Mouse (Mus musculus) forebrain, embryonic 12.5 days (tissue): ENCODE results near the gene Stard10. TPM values are rescaled to one million over a fixed set of nuclear protein-coding genes. Genes with fewer than 3 reads are reported as not detected.

ENCODE experiments used
- ATAC-seq: fragments of 200-750 bp; cut with Nextera tagmentation; 2 replicates; pipeline ENCODE4 v1.8.0; 2017; ENCODE audit warnings: moderate TSS enrichment; ENCODE audit not compliant: low FRiP score
- H3K27ac ChIP-seq: fragments of 300-500 bp; sonication (generic); 2 replicates; pipeline ENCODE4 v1.5.1; 2016; ENCODE audit warnings: mild to moderate bottlenecking
- H3K27me3 ChIP-seq: fragments of 300-500 bp; sonication (generic); 2 replicates; pipeline ENCODE4 v1.6.1; 2016; ENCODE audit warnings: mild to moderate bottlenecking
- H3K36me3 ChIP-seq: fragments of 300-500 bp; sonication (generic); replicated peaks from 2 replicates; pipeline ENCODE4 v1.6.1; 2016; ENCODE audit warnings: mild to moderate bottlenecking
- H3K4me1 ChIP-seq: fragments of 300-500 bp; sonication (generic); 2 replicates; pipeline ENCODE4 v1.6.1; 2016
- H3K4me2 ChIP-seq: fragments of 300-500 bp; sonication (generic); 2 replicates; pipeline ENCODE4 v1.6.1; 2016; ENCODE audit warnings: mild to moderate bottlenecking, moderate library complexity
- H3K4me3 ChIP-seq: fragments of 300-500 bp; sonication (generic); replicated peaks from 2 replicates; pipeline ENCODE4 v1.5.1; 2016; ENCODE audit warnings: mild to moderate bottlenecking
- H3K9ac ChIP-seq: fragments of 300-500 bp; sonication (generic); 2 replicates; pipeline ENCODE4 v1.6.1; 2016; ENCODE audit warnings: mild to moderate bottlenecking
- H3K9me3 ChIP-seq: fragments of 300-500 bp; sonication (generic); 2 replicates; pipeline ENCODE4 v1.6.1; 2016
- WGBS: fragments of 180-500 bp; shearing (Covaris S2); methylation state at CpG from one replicate; pipeline ENCODE4 v1.1.7; 2016; 5-methylcytosine and 5-hydroxymethylcytosine counted together
- polyA plus RNA-seq: library from polyadenylated mRNA; unstranded; fragments of >200 nt; fragmentation: Nextera tagmentation; extraction: Ambion mirVana; gene quantifications from 2 replicates; pipeline ENCODE4 v1.2.1, GENCODE M21; 2016

The Stard10 gene
- polyA plus RNA-seq, 1 experiment from 2014 or later = 6.2 TPM

GRCm38 (mm10) chr7:101309985-101310326, 6.9 kb upstream of the Stard10 start:
- H3K27ac ChIP-seq = no peak overlapping the region
- no peaks in the 10 kb centered on the region for H3K9me3 ChIP-seq
- no peaks in the 10 kb centered on the region for H3K4me1 ChIP-seq
- peak overlapping the region; percentile 59 for H3K4me2 ChIP-seq
- no peaks in the 10 kb centered on the region for H3K36me3 ChIP-seq
- H3K9ac ChIP-seq = peak overlapping the region; percentile 64; the same call in 1 of the 2 replicates
- WGBS = 48% methylated on average over 5 of the region's 5 CpGs
- H3K27me3 ChIP-seq = no peaks in the 10 kb centered on the region
- ATAC-seq = peak; percentile 49; the same call in 1 of the 2 replicates
- peak overlapping the region; percentile 59 for H3K4me3 ChIP-seq

GRCm38 (mm10) chr7:101310327-101311028, 6.4 kb upstream of the Stard10 start:
- Histone ChIP-seq H3K4me1 (no peaks in the 10 kb centered on the region), H3K36me3 (no peaks in the 10 kb centered on the region), H3K27me3 (no peaks in the 10 kb centered on the region), H3K4me2 (peak overlapping the region; percentile 59), H3K9me3 (no peaks in the 10 kb centered on the region), H3K27ac (peak overlapping the region; percentile 80), H3K4me3 (peak overlapping the region; percentile 59), H3K9ac (peak overlapping the region; percentile 64)
- ATAC-seq = peak; percentile 96
- WGBS = under 1% methylated on average over 43 of the region's 43 CpGs

DNA sequence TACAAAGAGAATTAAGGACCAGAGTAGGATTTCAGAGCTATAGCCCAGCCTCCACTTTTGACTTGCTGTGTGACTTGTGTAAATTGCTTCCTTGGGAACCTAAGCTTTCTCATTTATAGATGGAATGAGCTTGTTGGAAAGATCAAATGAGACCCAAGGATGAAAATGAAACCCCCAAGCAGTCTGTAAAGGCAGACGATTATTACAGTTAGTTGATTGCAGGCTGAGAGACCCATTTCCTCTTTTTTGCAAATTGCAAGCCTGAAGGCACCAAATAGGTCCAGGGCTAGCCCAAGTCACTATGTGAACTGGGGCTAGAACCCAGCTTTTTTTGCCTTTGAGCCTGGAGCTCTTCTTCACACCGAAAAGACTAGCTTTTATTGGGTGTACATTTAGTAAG, 5.8 kb upstream of the Stard10 start:
- 0 out of 2 replicates have a peak overlapping the region, but pooled peaks have one; percentile 9 for H3K9ac ChIP-seq
- ATAC-seq = no peak
- H3K36me3 ChIP-seq = no peaks in the 10 kb centered on the region
- H3K4me1 ChIP-seq = no peaks in the 10 kb centered on the region
- WGBS = 51% methylated on average over 2 of the region's 2 CpGs
- H3K27me3 ChIP-seq = no peaks in the 10 kb centered on the region
- 0 out of 2 replicates have a peak overlapping the region, but pooled peaks have one; percentile 37 for H3K27ac ChIP-seq
- no peaks in the 10 kb centered on the region for H3K9me3 ChIP-seq
- peak overlapping the region; percentile 59 for H3K4me2 ChIP-seq
- peak overlapping the region; percentile 59; the same call in 1 of the 2 replicates for H3K4me3 ChIP-seq

DNA sequence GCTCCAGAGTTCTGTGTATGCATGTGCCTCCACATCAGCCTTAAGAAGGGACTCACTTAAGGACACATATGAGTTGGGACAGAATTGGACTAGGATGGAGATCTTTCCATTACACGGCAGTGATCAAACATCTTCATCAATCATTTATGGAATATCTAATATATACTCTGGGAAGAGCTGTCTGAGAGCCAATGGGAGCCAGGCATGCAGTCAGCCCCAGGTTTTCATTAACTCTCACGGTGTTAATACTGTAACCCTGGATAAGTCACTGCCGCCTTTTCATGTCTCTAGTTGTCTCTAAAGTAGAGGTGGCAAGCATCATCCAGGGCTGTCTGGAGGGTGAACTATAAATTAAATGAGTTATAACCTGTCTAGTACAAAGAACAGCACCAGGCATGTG, 3.9 kb upstream of the Stard10 start:
- Histone ChIP-seq H3K36me3 (no peaks in the 10 kb centered on the region), H3K4me2 (no peak overlapping the region), H3K9me3 (no peaks in the 10 kb centered on the region), H3K9ac (no peak overlapping the region), H3K27me3 (no peaks in the 10 kb centered on the region), H3K4me3 (no peak overlapping the region), H3K4me1 (no peaks in the 10 kb centered on the region), H3K27ac (no peak overlapping the region)
- 84% methylated on average over 3 of the region's 3 CpGs for WGBS
- no peak for ATAC-seq

DNA sequence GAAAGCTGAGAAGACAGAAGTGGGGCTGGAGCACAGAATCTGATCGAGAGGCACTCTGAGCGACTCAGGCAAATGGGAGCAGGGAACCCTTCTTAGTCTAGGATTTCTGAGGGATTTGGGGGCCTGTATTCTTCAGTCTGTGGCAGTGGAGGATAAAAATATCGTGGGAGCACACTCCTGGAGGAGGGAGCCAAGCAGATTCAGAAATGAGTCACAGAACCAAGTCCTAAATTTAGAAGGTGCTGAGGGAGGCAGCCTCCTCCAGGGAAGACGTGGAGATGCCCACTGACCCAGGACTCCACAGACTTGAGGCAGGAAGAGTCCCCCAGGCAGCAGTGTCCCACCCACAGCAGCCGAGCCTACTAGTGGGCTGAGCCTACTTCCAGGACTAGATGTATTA, 2.5 kb upstream of the Stard10 start:
- no peak for ATAC-seq
- Histone ChIP-seq H3K27me3 (peaks cover 11% of the 10 kb centered on the region; the same call in 1 of the 2 replicates), H3K4me3 (no peak overlapping the region), H3K4me2 (no peak overlapping the region), H3K36me3 (no peaks in the 10 kb centered on the region), H3K9me3 (no peaks in the 10 kb centered on the region), H3K4me1 (no peaks in the 10 kb centered on the region), H3K27ac (no peak overlapping the region), H3K9ac (no peak overlapping the region)
- WGBS = 71% methylated on average over 5 of the region's 5 CpGs

GRCm38 (mm10) chr7:101315699-101316098, 1.2 kb upstream of the Stard10 start:
- Histone ChIP-seq H3K4me2 (no peak overlapping the region), H3K27ac (no peak overlapping the region), H3K27me3 (peaks cover 23% of the 10 kb centered on the region)

DNA sequence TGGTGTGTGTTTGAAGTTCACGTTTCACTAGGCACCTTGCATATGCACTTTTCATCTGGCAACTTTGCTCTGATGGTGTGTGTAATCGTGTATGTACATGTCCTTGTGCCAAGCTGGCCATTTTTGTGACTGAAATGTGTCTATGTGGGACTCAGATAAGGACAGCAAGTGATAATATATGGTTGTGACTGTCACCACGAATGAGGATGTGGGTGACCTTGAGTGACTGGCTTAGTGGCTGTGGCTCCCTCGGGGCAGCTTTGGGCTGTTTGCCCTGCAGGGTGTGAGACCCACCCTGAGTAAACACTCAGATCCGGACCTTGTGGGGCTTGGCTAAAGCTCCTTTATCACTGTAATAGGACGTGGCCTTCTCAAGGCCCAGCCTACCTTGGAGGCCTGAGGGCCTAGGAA, 290 bp upstream of the Stard10 start:
- H3K4me1 ChIP-seq = peaks cover 10% of the 10 kb centered on the region
- H3K4me2 ChIP-seq = no peak overlapping the region
- no peaks in the 10 kb centered on the region for H3K36me3 ChIP-seq
- no peak overlapping the region for H3K4me3 ChIP-seq
- H3K27ac ChIP-seq = no peak overlapping the region
- ATAC-seq = no peak
- peaks cover 27% of the 10 kb centered on the region for H3K27me3 ChIP-seq
- no peaks in the 10 kb centered on the region for H3K9me3 ChIP-seq
- H3K9ac ChIP-seq = no peak overlapping the region
- WGBS = 77% methylated on average over 6 of the region's 6 CpGs

More at GRCm38 (mm10) chr7:101315699-101316098, 1.2 kb upstream of the Stard10 start:
- Histone ChIP-seq H3K4me1 (peaks cover 6% of the 10 kb centered on the region; the same call in 1 of the 2 replicates), H3K36me3 (no peaks in the 10 kb centered on the region), H3K9me3 (no peaks in the 10 kb centered on the region), H3K4me3 (no peak overlapping the region), H3K9ac (no peak overlapping the region)
- no peak for ATAC-seq

DNA sequence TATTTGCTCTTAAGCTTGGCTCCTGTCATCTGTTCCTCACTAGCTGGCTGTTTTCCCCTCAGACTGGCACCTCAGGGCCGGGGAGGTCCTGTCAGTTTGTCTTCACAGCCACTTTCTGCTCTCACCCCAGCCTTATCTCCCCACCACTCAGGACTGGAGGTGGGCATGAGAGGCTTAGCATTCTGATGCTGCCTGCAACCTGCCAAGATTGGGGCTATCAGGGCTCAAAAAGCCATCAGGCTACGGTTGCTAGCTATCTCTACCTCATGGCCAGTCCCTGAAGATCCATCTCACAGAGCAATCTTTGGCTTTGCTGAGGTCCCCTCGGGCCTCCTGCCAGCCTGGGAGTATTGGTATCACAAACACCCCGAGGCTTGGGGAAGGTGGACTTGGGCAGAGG, 2.0 kb downstream of the Stard10 start:
- Histone ChIP-seq H3K27me3 (peaks cover 46% of the 10 kb centered on the region), H3K36me3 (no peaks in the 10 kb centered on the region), H3K27ac (no peak overlapping the region), H3K4me2 (no peak overlapping the region), H3K4me1 (peaks cover 22% of the 10 kb centered on the region), H3K9me3 (no peaks in the 10 kb centered on the region), H3K4me3 (no peak overlapping the region), H3K9ac (no peak overlapping the region)
- no peak for ATAC-seq
- WGBS = 66% methylated on average over 4 of the region's 4 CpGs

GRCm38 (mm10) chr7:101319796-101320195, 2.9 kb downstream of the Stard10 start:
- no peak for ATAC-seq

GRCm38 (mm10) chr7:101320399-101321217, 3.7 kb downstream of the Stard10 start:
- peaks cover 50% of the 10 kb centered on the region for H3K27me3 ChIP-seq
- H3K36me3 ChIP-seq = no peaks in the 10 kb centered on the region
- H3K4me3 ChIP-seq = peak overlapping the region; percentile 86
- ATAC-seq = peak; percentile 83
- no peak overlapping the region for H3K27ac ChIP-seq
- peak overlapping the region; percentile 99 for H3K4me2 ChIP-seq
- 5% methylated on average over 28 of the region's 37 CpGs for WGBS
- H3K4me1 ChIP-seq = peaks cover 22% of the 10 kb centered on the region
- no peaks in the 10 kb centered on the region for H3K9me3 ChIP-seq
- H3K9ac ChIP-seq = peak overlapping the region; percentile 77

More at GRCm38 (mm10) chr7:101319796-101320195, 2.9 kb downstream of the Stard10 start:
- H3K4me1 ChIP-seq = peaks cover 22% of the 10 kb centered on the region
- H3K4me3 ChIP-seq = no peak overlapping the region
- H3K9ac ChIP-seq = no peak overlapping the region
- H3K36me3 ChIP-seq = no peaks in the 10 kb centered on the region
- H3K4me2 ChIP-seq = no peak overlapping the region
- no peak overlapping the region for H3K27ac ChIP-seq
- H3K9me3 ChIP-seq = no peaks in the 10 kb centered on the region
- 96% methylated on average over 1 of the region's 1 CpGs for WGBS
- H3K27me3 ChIP-seq = peaks cover 50% of the 10 kb centered on the region

GRCm38 (mm10) chr7:101321218-101321827, 4.4 kb downstream of the Stard10 start:
- no peaks in the 10 kb centered on the region for H3K36me3 ChIP-seq
- H3K27me3 ChIP-seq = peaks cover 50% of the 10 kb centered on the region
- under 1% methylated on average over 57 of the region's 61 CpGs for WGBS
- H3K27ac ChIP-seq = no peak overlapping the region
- H3K4me1 ChIP-seq = peaks cover 22% of the 10 kb centered on the region
- peak overlapping the region; percentile 77 for H3K9ac ChIP-seq
- H3K9me3 ChIP-seq = no peaks in the 10 kb centered on the region
- ATAC-seq = peak; percentile 84
- peak overlapping the region; percentile 86 for H3K4me3 ChIP-seq
- peak overlapping the region; percentile 99 for H3K4me2 ChIP-seq

DNA sequence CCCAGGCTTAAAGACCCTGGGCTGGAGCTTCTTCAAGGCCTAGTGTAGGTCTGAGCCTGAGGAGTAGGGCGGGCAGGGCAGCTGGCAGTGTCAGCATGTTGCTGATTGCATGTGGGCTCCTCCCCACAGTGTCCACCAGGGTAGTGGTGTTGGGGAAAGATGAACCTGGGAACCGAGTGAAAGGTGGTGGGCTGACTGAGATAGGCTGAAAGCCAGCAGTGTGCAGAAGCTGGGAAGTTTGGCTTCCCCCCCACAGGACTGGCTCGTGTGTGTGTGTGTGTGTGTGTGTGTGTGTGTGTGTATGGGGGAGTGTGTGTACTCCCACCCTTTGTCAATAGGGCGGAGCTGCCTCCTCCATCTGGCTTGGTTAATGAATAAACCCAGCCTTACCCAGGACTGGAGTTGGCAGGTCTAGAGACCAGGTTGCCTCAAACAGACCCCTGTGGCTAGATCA, 6.3 kb downstream of the Stard10 start:
- peaks cover 50% of the 10 kb centered on the region for H3K27me3 ChIP-seq
- H3K9me3 ChIP-seq = no peaks in the 10 kb centered on the region

More for the DNA sequence above, 6.3 kb downstream of the Stard10 start:
- Histone ChIP-seq H3K36me3 (no peaks in the 10 kb centered on the region), H3K4me3 (no peak overlapping the region), H3K27ac (no peak overlapping the region), H3K4me2 (no peak overlapping the region), H3K4me1 (peaks cover 22% of the 10 kb centered on the region), H3K9ac (no peak overlapping the region)
- 68% methylated on average over 4 of the region's 4 CpGs for WGBS
- ATAC-seq = no peak
